Comparison of ENCODE assay signal across 8 mouse cellular contexts in the genomic region with DNA sequence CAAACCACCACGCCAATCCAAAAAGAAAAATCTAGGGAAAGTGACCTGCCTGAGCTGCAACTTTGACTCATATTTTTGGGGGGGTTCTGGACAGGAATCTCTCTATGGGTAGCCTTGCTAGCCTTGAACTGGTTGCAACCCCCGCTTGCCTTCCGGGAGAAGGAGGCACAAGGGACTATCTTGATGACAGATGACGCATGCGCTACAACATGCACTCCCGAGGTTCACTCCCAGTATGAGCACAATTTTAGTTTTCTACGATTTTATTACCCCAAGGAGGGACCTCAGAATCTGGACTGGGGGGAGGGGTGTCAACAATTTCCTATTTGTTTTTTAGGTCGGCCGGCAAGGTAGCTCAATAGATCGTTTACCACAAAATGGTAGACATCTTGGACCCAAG. TPM values are rescaled to one million over a fixed set of nuclear protein-coding genes. Genes with fewer than 3 reads are reported as not detected.
DNase-seq lines count a peak whose midpoint lies in the region; ATAC-seq and TF ChIP-seq lines count a peak whose summit lies in the region.

No protein-coding gene starts in this region.

- no peak for DNase-seq in layer of hippocampus, adult 2 months (ENCODE audit: low spot score in 2 of 2)
- no peak for DNase-seq in layer of hippocampus, postnatal 25 days (ENCODE audit: extremely low spot score in 1 of 2, low spot score in 1 of 2)
- DNase-seq in adrenal gland, postnatal 10 days, result peak; percentile 57
- peak; percentile 59 for DNase-seq in liver, embryonic 13.5 days
- DNase-seq in urinary bladder, postnatal 25 days (ENCODE audit: low spot score), result no peak
- no peak for DNase-seq in frontal cortex, postnatal 36 days (ENCODE audit: low spot score in 2 of 2)

- H3K4me2 ChIP-seq in forebrain, embryonic 16.5 days (ENCODE audit: low read length), result peak overlapping the region; percentile 78
- peak overlapping the region; percentile 84 for H3K4me2 ChIP-seq in liver, embryonic 13.5 days

- no peak for ATAC-seq in forebrain, embryonic 16.5 days
- ATAC-seq in liver, embryonic 13.5 days (ENCODE audit: low read depth), result no peak
- ATAC-seq in erythroid progenitor cell, adult 5-6 weeks (replicated peaks; ENCODE audit: low FRiP score, poor library complexity, severe bottlenecking), result no peak

- WGBS in forebrain, embryonic 16.5 days, result 51% methylated on average over 10 of the region's 10 CpGs
- WGBS in liver, embryonic 13.5 days (ENCODE audit: insufficient replicate concordance), result 6% methylated on average over 10 of the region's 10 CpGs

- H3K4me3 ChIP-seq in layer of hippocampus, adult 2 months, result peak overlapping the region; percentile 87
- H3K4me3 ChIP-seq in forebrain, embryonic 16.5 days (replicated peaks; ENCODE audit: low read length), result peak overlapping the region; percentile 94
- peak overlapping the region; percentile 89 for H3K4me3 ChIP-seq in liver, embryonic 13.5 days (replicated peaks)

- TF ChIP-seq CTCF in layer of hippocampus, adult 2 months (conservative IDR thresholded peaks at IDR 0.05), result no peak

- no peaks in the 10 kb centered on the region for H3K9me3 ChIP-seq in forebrain, embryonic 16.5 days (ENCODE audit: control insufficient read depth, low read length)
- no peaks in the 10 kb centered on the region for H3K9me3 ChIP-seq in liver, embryonic 13.5 days (replicated peaks)

- H3K36me3 ChIP-seq in forebrain, embryonic 16.5 days (ENCODE audit: control insufficient read depth, insufficient read depth), result peaks cover 12% of the 10 kb centered on the region
- peaks cover 37% of the 10 kb centered on the region for H3K36me3 ChIP-seq in liver, embryonic 13.5 days

- no peaks in the 10 kb centered on the region for H3K27me3 ChIP-seq in forebrain, embryonic 16.5 days (replicated peaks; ENCODE audit: control insufficient read depth, insufficient read depth, low read length)
- H3K27me3 ChIP-seq in liver, embryonic 13.5 days, result no peaks in the 10 kb centered on the region

- peak overlapping the region; percentile 96; the same call in 1 of the 2 replicates for H3K27ac ChIP-seq in layer of hippocampus, adult 2 months
- H3K27ac ChIP-seq in forebrain, embryonic 16.5 days (ENCODE audit: low read length), result peak overlapping the region; percentile 93
- peak overlapping the region; percentile 98 for H3K27ac ChIP-seq in liver, embryonic 13.5 days

- H3K9ac ChIP-seq in forebrain, embryonic 16.5 days (replicated peaks; ENCODE audit: low read depth, low read length), result peak overlapping the region; percentile 92
- peak overlapping the region; percentile 94 for H3K9ac ChIP-seq in liver, embryonic 13.5 days

- peaks cover 19% of the 10 kb centered on the region for H3K4me1 ChIP-seq in forebrain, embryonic 16.5 days (replicated peaks; ENCODE audit: control insufficient read depth, insufficient read depth, low read length)
- H3K4me1 ChIP-seq in liver, embryonic 13.5 days (replicated peaks), result peaks cover 21% of the 10 kb centered on the region

RNA-seq across cellular contexts. Expression of a gene that starts 1.0 kb away (rescaled TPM):
- 100 to 1,000 TPM; 431 to 461 TPM for total RNA-seq in layer of hippocampus, adult 2 months (2021)
- total RNA-seq in layer of hippocampus, postnatal 25 days (2021), result 100 to 1,000 TPM; 407 to 478 TPM
- total RNA-seq in adrenal gland, postnatal 10 days (2021), result 1,000 to 10,000 TPM in 1 of 2 experiments, 100 to 1,000 TPM in 1; 975 to 1,063 TPM
- 801 and 835 TPM in 2 replicates for polyA plus RNA-seq in forebrain, embryonic 16.5 days (2015; fragmentation: Nextera tagmentation; extraction: Ambion mirVana)
- 596 and 645 TPM in 2 replicates for polyA plus RNA-seq in liver, embryonic 13.5 days (2015; fragmentation: Nextera tagmentation; extraction: Ambion mirVana)
- total RNA-seq in erythroid progenitor cell, adult 5-6 weeks (2015; ENCODE audit: low replicate concordance), result 111 and 174 TPM in 2 replicates
- 57.6 and 102 TPM in 2 replicates for total RNA-seq in erythroid progenitor cell, adult 5-6 weeks (2017; ENCODE audit: low replicate concordance)

RNA-seq across cellular contexts. Expression of a gene that starts 9.3 kb away (rescaled TPM):
- 1 to 10 TPM; 5.1 to 6.2 TPM for total RNA-seq in layer of hippocampus, adult 2 months (2021)
- total RNA-seq in layer of hippocampus, postnatal 25 days (2021), result 1 to 10 TPM; 4.9 to 6.0 TPM
- 1 to 10 TPM; 2.8 to 3.6 TPM for total RNA-seq in adrenal gland, postnatal 10 days (2021)
- polyA plus RNA-seq in forebrain, embryonic 16.5 days (2015; fragmentation: Nextera tagmentation; extraction: Ambion mirVana), result 19.9 and 21.4 TPM in 2 replicates
- polyA plus RNA-seq in liver, embryonic 13.5 days (2015; fragmentation: Nextera tagmentation; extraction: Ambion mirVana), result 1.00 and 1.1 TPM in 2 replicates
- 3.4 TPM in 1 of 2 replicates, not detected in the other for total RNA-seq in erythroid progenitor cell, adult 5-6 weeks (2015; ENCODE audit: low replicate concordance)
- 0.51 TPM in 1 of 2 replicates, not detected in the other for total RNA-seq in erythroid progenitor cell, adult 5-6 weeks (2017; ENCODE audit: low replicate concordance)

RNA-seq across cellular contexts. Expression of a gene that starts 12.1 kb away (rescaled TPM):
- 10 to 100 TPM; 21.6 to 24.3 TPM for total RNA-seq in layer of hippocampus, adult 2 months (2021)
- 10 to 100 TPM; 19.3 to 25.6 TPM for total RNA-seq in layer of hippocampus, postnatal 25 days (2021)
- total RNA-seq in adrenal gland, postnatal 10 days (2021), result 1 to 10 TPM; 3.2 to 8.0 TPM
- 0.43 and 0.62 TPM in 2 replicates for polyA plus RNA-seq in forebrain, embryonic 16.5 days (2015; fragmentation: Nextera tagmentation; extraction: Ambion mirVana)
- polyA plus RNA-seq in liver, embryonic 13.5 days (2015; fragmentation: Nextera tagmentation; extraction: Ambion mirVana), result 0.18 and 0.22 TPM in 2 replicates
- total RNA-seq in erythroid progenitor cell, adult 5-6 weeks (2015; ENCODE audit: low replicate concordance), result not detected in 2 replicates
- total RNA-seq in erythroid progenitor cell, adult 5-6 weeks (2017; ENCODE audit: low replicate concordance), result 0.61 TPM in 1 of 2 replicates, not detected in the other

RNA-seq across cellular contexts. Expression of a gene that starts 22.1 kb away (rescaled TPM):
- 1 to 10 TPM; 1.4 to 2.8 TPM for total RNA-seq in layer of hippocampus, adult 2 months (2021)
- total RNA-seq in layer of hippocampus, postnatal 25 days (2021), result 1 to 10 TPM; 1.7 to 3.5 TPM
- total RNA-seq in adrenal gland, postnatal 10 days (2021), result 1 to 10 TPM; 4.0 to 5.8 TPM
- 4.1 and 5.1 TPM in 2 replicates for polyA plus RNA-seq in forebrain, embryonic 16.5 days (2015; fragmentation: Nextera tagmentation; extraction: Ambion mirVana)
- 0.31 and 1.0 TPM in 2 replicates for polyA plus RNA-seq in liver, embryonic 13.5 days (2015; fragmentation: Nextera tagmentation; extraction: Ambion mirVana)
- not detected in 2 replicates for total RNA-seq in erythroid progenitor cell, adult 5-6 weeks (2015; ENCODE audit: low replicate concordance)
- 0.64 TPM in 1 of 2 replicates, not detected in the other for total RNA-seq in erythroid progenitor cell, adult 5-6 weeks (2017; ENCODE audit: low replicate concordance)

RNA-seq across cellular contexts. Expression of a gene that starts 39.5 kb away (rescaled TPM):
- 10 to 100 TPM; 15.2 to 22.3 TPM for total RNA-seq in layer of hippocampus, adult 2 months (2021)
- 10 to 100 TPM; 19.8 to 21.2 TPM for total RNA-seq in layer of hippocampus, postnatal 25 days (2021)
- total RNA-seq in adrenal gland, postnatal 10 days (2021), result 10 to 100 TPM; 40.9 to 42.5 TPM
- 25.8 and 29.5 TPM in 2 replicates for polyA plus RNA-seq in forebrain, embryonic 16.5 days (2015; fragmentation: Nextera tagmentation; extraction: Ambion mirVana)
- polyA plus RNA-seq in liver, embryonic 13.5 days (2015; fragmentation: Nextera tagmentation; extraction: Ambion mirVana), result 24.9 and 35.0 TPM in 2 replicates
- total RNA-seq in erythroid progenitor cell, adult 5-6 weeks (2015; ENCODE audit: low replicate concordance), result 1.8 and 14.7 TPM in 2 replicates
- total RNA-seq in erythroid progenitor cell, adult 5-6 weeks (2017; ENCODE audit: low replicate concordance), result 6.7 TPM in 1 of 2 replicates, not detected in the other

Comparison
In these comparisons a context has a peak if more than half of its experiments do, and no peak if none do; other contexts are left out.
1. DNase-seq: peak in adrenal gland, postnatal 10 days (single experiment) and liver, embryonic 13.5 days (single experiment); none in layer of hippocampus, adult 2 months (0 of 2), layer of hippocampus, postnatal 25 days (0 of 2), urinary bladder, postnatal 25 days (single experiment) and frontal cortex, postnatal 36 days (0 of 2).
2. Peak in every context shown above with its lines, with median percentiles within 50 percentile points of each other: H3K27ac ChIP-seq and H3K4me3 ChIP-seq.